Mouse (Mus musculus) stomach, embryonic 14.5 days (tissue): ENCODE measurements around the gene Lcor. TPM values are rescaled to one million over a fixed set of nuclear protein-coding genes. Genes with fewer than 3 reads are reported as not detected.

Source experiments
- ATAC-seq: fragments of 200-750 bp; cut with Nextera tagmentation; 2 replicates; pipeline ENCODE4 v1.8.0; 2017; ENCODE audit warnings: low read depth, moderate TSS enrichment; ENCODE audit not compliant: insufficient number of reproducible peaks, insufficient read depth, low FRiP score
- H3K27ac ChIP-seq: fragments of 300-500 bp; sonication (generic); 2 replicates; pipeline ENCODE4 v1.5.1; 2014; ENCODE audit warnings: mild to moderate bottlenecking, low read length, moderate library complexity, mixed read lengths
- H3K27me3 ChIP-seq: fragments of 300-500 bp; sonication (generic); 2 replicates; pipeline ENCODE4 v1.6.1; 2014; ENCODE audit warnings: low read length, control low read depth, mixed read lengths; ENCODE audit not compliant: control insufficient read depth, insufficient read depth
- H3K36me3 ChIP-seq: fragments of 300-500 bp; sonication (generic); 2 replicates; pipeline ENCODE4 v1.6.1; 2014; ENCODE audit warnings: mild to moderate bottlenecking, control low read depth, low read length, moderate library complexity, mixed read lengths; ENCODE audit not compliant: control insufficient read depth, insufficient read depth
- H3K4me1 ChIP-seq: fragments of 300-500 bp; sonication (generic); 2 replicates; pipeline ENCODE4 v1.6.1; 2014; ENCODE audit warnings: low read length, control low read depth, mixed read lengths; ENCODE audit not compliant: control insufficient read depth, insufficient read depth
- H3K4me2 ChIP-seq: fragments of 300-500 bp; sonication (generic); replicated peaks from 2 replicates; pipeline ENCODE4 v1.6.1; 2014; ENCODE audit warnings: low read depth, low read length, control low read depth
- H3K4me3 ChIP-seq: fragments of 300-500 bp; sonication (generic); 2 replicates; pipeline ENCODE4 v1.5.1; 2014; ENCODE audit warnings: low read depth, low read length, control low read depth
- H3K9ac ChIP-seq: fragments of 300-500 bp; sonication (generic); replicated peaks from 2 replicates; pipeline ENCODE4 v1.6.1; 2014; ENCODE audit warnings: low read depth, mild to moderate bottlenecking, control low read depth, low read length, moderate library complexity, mixed read lengths
- H3K9me3 ChIP-seq: fragments of 300-500 bp; sonication (generic); 2 replicates; pipeline ENCODE4 v1.6.1; 2016; ENCODE audit warnings: low read depth, low read length, control low read depth; ENCODE audit not compliant: control insufficient read depth
- WGBS: fragments of 180-500 bp; shearing (Covaris S2); extraction: QIAGEN DNeasy Blood & Tissue Kit; methylation state at CpG from one replicate; pipeline ENCODE4 v1.1.7; 2014; 5-methylcytosine and 5-hydroxymethylcytosine counted together
- polyA plus RNA-seq: library from polyadenylated mRNA; unstranded; fragments of >200 nt; fragmentation: Nextera tagmentation; extraction: Ambion mirVana; gene quantifications from 2 replicates; pipeline ENCODE4 v1.2.1, GENCODE M21; 2014

The Lcor gene
- polyA plus RNA-seq, 1 experiment from 2014 or later: 20.6 TPM

- WGBS: 88% methylated on average over 3 of the region's 3 CpGs
Observed at GRCm38 (mm10) chr19:41560856-41561255, 78.4 kb downstream of the Lcor start.

GRCm38 (mm10) chr19:41568791-41569190 is 86.4 kb downstream of the Lcor start:
- no peak overlapping the region for H3K4me3 ChIP-seq
- no peak overlapping the region for H3K27ac ChIP-seq
- 35% methylated on average over 2 of the region's 2 CpGs for WGBS
- H3K4me2 ChIP-seq: no peak overlapping the region
- peaks cover 3% of the 10 kb centered on the region; the same call in 1 of the 2 replicates for H3K4me1 ChIP-seq
- no peaks in the 10 kb centered on the region for H3K27me3 ChIP-seq
- no peak overlapping the region for H3K9ac ChIP-seq
- no peak for ATAC-seq
- H3K9me3 ChIP-seq: no peaks in the 10 kb centered on the region
- no peaks in the 10 kb centered on the region for H3K36me3 ChIP-seq

More at GRCm38 (mm10) chr19:41560856-41561255, 78.4 kb downstream of the Lcor start:
- no peak for ATAC-seq
- Histone ChIP-seq H3K27ac (no peak overlapping the region), H3K36me3 (peaks cover 18% of the 10 kb centered on the region), H3K4me3 (no peak overlapping the region), H3K4me2 (no peak overlapping the region), H3K27me3 (no peaks in the 10 kb centered on the region), H3K9ac (no peak overlapping the region), H3K9me3 (no peaks in the 10 kb centered on the region), H3K4me1 (no peaks in the 10 kb centered on the region)

- Histone ChIP-seq H3K36me3 (no peaks in the 10 kb centered on the region), H3K9ac (no peak overlapping the region)
- WGBS: 89% methylated on average over 2 of the region's 2 CpGs
Observed at GRCm38 (mm10) chr19:41573700-41574099, 91.3 kb downstream of the Lcor start.

GRCm38 (mm10) chr19:41577576-41577975 is 95.1 kb downstream of the Lcor start:
- H3K27me3 ChIP-seq: no peaks in the 10 kb centered on the region
- peaks cover 4% of the 10 kb centered on the region; the same call in 1 of the 2 replicates for H3K4me1 ChIP-seq
- H3K9me3 ChIP-seq: no peaks in the 10 kb centered on the region
- no peak overlapping the region for H3K9ac ChIP-seq
- no peak for ATAC-seq
- no peak overlapping the region for H3K27ac ChIP-seq
- no peak overlapping the region for H3K4me2 ChIP-seq
- no peak overlapping the region for H3K4me3 ChIP-seq
- H3K36me3 ChIP-seq: peaks cover 8% of the 10 kb centered on the region; the same call in 1 of the 2 replicates

More at GRCm38 (mm10) chr19:41573700-41574099, 91.3 kb downstream of the Lcor start:
- Histone ChIP-seq H3K9me3 (no peaks in the 10 kb centered on the region), H3K27ac (no peak overlapping the region), H3K4me1 (peaks cover 4% of the 10 kb centered on the region; the same call in 1 of the 2 replicates), H3K4me3 (no peak overlapping the region), H3K4me2 (no peak overlapping the region), H3K27me3 (no peaks in the 10 kb centered on the region)
- ATAC-seq: no peak

DNA sequence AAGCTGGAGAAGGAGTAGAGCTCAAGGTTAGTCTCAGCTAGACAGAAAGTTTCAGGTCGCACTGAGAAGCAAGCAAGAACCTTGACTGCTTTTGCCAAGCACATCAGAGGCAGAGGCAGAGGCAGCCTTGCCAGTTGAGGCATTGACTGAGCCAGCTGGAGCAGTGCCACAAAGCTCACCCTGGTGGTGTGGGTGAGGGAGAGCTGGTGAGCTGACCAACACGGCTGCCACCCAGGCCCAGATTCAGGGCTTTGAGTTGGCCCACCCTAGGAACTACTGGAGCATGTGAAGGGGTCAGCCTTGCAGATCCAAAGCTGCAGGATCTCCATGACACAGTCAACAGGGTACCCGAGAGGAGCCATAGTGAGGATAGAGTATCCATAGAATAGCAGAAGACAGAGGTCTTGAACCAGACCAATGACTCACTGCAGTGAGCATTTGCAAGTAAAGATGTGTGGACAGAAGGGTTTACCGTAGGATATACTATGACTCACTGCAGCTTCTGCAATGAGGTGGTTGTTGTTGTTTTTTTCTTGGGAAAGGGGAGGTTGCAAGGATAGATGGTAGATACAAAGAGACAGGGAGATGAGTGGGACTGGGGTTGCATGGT is 97.0 kb downstream of the Lcor start:
- no peak for ATAC-seq
- WGBS: 89% methylated on average over 4 of the region's 4 CpGs

DNA sequence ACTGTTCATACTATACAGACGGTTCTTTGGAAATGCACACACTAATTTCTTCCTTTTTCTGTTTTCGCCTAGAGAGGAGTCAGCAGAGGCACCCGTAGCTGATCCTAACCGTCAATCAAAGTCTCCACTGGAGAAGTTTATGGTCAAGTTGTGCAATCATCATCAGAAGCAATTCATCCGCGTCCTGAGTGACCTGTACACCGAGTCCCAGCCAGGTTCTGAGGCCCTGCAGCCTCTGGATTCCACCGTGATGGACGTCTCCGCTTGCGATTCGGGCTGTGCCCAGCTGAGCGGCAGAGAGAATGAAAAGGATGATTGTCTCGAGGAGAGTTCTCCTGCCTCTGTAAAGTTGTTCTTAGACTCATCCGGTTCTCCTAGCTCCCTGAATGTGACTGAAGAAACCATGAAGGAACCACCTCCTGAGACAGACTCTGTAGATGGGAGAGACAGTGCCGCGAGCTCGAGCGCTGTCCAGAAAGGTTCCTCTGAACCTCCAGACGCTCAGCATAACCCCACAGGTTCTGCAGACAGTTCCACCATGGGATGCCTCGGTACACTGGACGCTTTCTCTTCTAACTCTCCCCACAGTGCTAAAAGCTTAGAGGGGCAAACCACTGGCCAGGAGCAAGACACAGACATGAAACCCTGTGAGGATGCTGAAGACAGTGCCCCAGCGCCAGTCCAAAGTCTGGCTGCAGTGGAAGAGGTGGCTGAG is 99.4 kb downstream of the Lcor start, which contains the start of gene Gm340:
Gene Gm340, plus strand, starts transcription at position 665 of the 715 bp plus-strand sequence.
- Histone ChIP-seq H3K36me3 (peaks cover 15% of the 10 kb centered on the region; the same call in 1 of the 2 replicates), H3K4me1 (peaks cover 1% of the 10 kb centered on the region; the same call in 1 of the 2 replicates), H3K27ac (no peak within 1 kb of the TSS), H3K9me3 (no peaks in the 10 kb centered on the region), H3K4me2 (no peak within 1 kb of the TSS), H3K27me3 (no peaks in the 10 kb centered on the region), H3K4me3 (no peak within 1 kb of the TSS), H3K9ac (no peak within 1 kb of the TSS)
- 92% methylated on average over 23 of the region's 23 CpGs for WGBS
- no peak for ATAC-seq

More for the DNA sequence above, 97.0 kb downstream of the Lcor start:
- peaks cover 4% of the 10 kb centered on the region; the same call in 1 of the 2 replicates for H3K4me1 ChIP-seq
- no peak overlapping the region for H3K4me3 ChIP-seq
- peaks cover 15% of the 10 kb centered on the region; the same call in 1 of the 2 replicates for H3K36me3 ChIP-seq
- no peaks in the 10 kb centered on the region for H3K27me3 ChIP-seq
- H3K4me2 ChIP-seq: no peak overlapping the region
- no peaks in the 10 kb centered on the region for H3K9me3 ChIP-seq
- H3K9ac ChIP-seq: no peak overlapping the region
- H3K27ac ChIP-seq: no peak overlapping the region

DNA sequence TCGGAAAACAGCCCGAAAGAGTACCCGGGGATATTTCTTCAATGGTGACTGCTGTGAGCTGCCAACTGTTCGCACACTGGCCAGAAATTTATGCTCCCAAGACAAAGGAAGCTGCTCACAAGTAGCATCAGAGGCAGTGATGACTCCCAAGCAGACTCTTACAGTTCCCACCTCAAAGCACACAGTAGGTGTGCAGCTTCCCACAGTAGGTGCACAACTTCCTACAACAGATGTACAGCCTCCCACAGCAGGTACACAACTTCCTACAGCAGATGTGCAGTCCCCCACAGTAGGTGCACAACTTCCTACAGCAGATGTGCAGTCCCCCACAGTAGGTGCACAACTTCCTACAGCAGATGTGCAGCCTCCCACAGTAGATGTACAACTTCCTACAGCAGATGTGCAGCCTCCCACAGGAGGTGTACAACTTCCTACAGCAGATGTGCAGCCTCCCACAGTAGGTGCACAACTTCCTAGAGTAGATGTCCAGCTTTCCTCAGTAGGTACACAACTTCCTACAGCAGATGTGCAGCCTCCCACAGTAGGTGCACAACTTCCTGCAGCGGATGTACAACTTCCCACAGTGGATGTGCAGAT is 100.6 kb downstream of the Lcor start:
- Histone ChIP-seq H3K27ac (no peak overlapping the region), H3K36me3 (peaks cover 15% of the 10 kb centered on the region; the same call in 1 of the 2 replicates), H3K4me3 (no peak overlapping the region), H3K27me3 (no peaks in the 10 kb centered on the region), H3K4me2 (no peak overlapping the region), H3K9me3 (no peaks in the 10 kb centered on the region), H3K4me1 (no peaks in the 10 kb centered on the region), H3K9ac (no peak overlapping the region)
- 99% methylated on average over 5 of the region's 5 CpGs for WGBS
- no peak for ATAC-seq

- Histone ChIP-seq H3K9me3 (no peaks in the 10 kb centered on the region), H3K4me3 (no peak overlapping the region), H3K36me3 (peaks cover 15% of the 10 kb centered on the region; the same call in 1 of the 2 replicates), H3K4me2 (no peak overlapping the region), H3K27ac (no peak overlapping the region), H3K9ac (no peak overlapping the region), H3K4me1 (0 out of 2 replicates have a peak, but pooled peaks cover 3% of the 10 kb centered on the region), H3K27me3 (no peaks in the 10 kb centered on the region)
- WGBS: 80% methylated on average over 10 of the region's 10 CpGs
- no peak for ATAC-seq
Observed at GRCm38 (mm10) chr19:41586752-41587151, 104.3 kb downstream of the Lcor start.
